In the genomic region with DNA sequence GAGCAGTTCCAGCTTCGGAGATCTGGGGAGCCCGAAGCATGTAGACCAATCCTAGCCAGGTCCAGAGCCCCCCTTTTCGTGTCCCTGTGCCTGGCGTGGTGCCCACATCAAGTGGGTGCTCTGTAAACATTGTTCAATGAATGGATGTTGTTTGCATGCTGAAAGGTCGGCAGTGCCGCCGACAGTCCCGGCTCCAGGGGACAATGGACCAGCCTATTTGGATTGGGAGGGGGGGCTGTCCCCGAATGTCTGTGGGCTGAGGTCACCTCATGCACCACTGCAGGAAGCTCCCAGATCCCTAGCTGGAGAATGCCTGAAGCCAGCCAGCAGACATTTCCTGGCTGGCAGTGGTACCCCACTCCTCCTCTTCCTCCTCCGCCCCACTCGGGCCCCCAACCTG, we compare ENCODE assay signal across 10 mouse cellular contexts. TPM values are rescaled to one million over a fixed set of nuclear protein-coding genes. Genes with fewer than 3 reads are reported as not detected.
A peak's percentile ranks its signal among the peaks of the same experiment; 100 is the strongest.
DNase-seq lines count a peak whose midpoint lies in the region; ATAC-seq and TF ChIP-seq lines count a peak whose summit lies in the region.
"Had no signal": no experiment of that assay in that cellular context is flagged by ENCODE, and none has a peak within 500 bp of the region (broad histone marks: within the 10 kb centered on the region; RNA-seq: fewer than 3 reads in every experiment).

No protein-coding gene starts in this region.

- H3K4me1 ChIP-seq in forebrain, embryonic 13.5 days, result peaks cover 18% of the 10 kb centered on the region
- H3K4me1 ChIP-seq in forebrain, embryonic 15.5 days, result peaks cover 12% of the 10 kb centered on the region
- H3K4me1 ChIP-seq in stomach, postnatal 0 days (replicated peaks; ENCODE audit: control insufficient read depth, insufficient read depth), result no peaks in the 10 kb centered on the region; the same call in 1 of the 2 replicates

- 0 out of 2 replicates have a peak overlapping the region, but pooled peaks have one; percentile 31 for H3K27ac ChIP-seq in forebrain, embryonic 13.5 days
- no peak overlapping the region for H3K27ac ChIP-seq in forebrain, embryonic 15.5 days (replicated peaks)
- 0 out of 2 replicates have a peak overlapping the region, but pooled peaks have one; percentile 13 for H3K27ac ChIP-seq in stomach, postnatal 0 days (replicated peaks)

- no peak for TF ChIP-seq EP300 in stomach, postnatal 0 days (optimal IDR thresholded peaks at IDR 0.05)

- H3K9me3 ChIP-seq in forebrain, embryonic 13.5 days (replicated peaks), result no peaks in the 10 kb centered on the region
- H3K9me3 ChIP-seq in forebrain, embryonic 15.5 days, result no peaks in the 10 kb centered on the region
- H3K9me3 ChIP-seq in stomach, postnatal 0 days (ENCODE audit: control insufficient read depth, low read length), result no peaks in the 10 kb centered on the region

- H3K27me3 ChIP-seq in forebrain, embryonic 13.5 days, result no peaks in the 10 kb centered on the region
- H3K27me3 ChIP-seq in forebrain, embryonic 15.5 days, result no peaks in the 10 kb centered on the region
- no peaks in the 10 kb centered on the region for H3K27me3 ChIP-seq in stomach, postnatal 0 days (ENCODE audit: control insufficient read depth, insufficient read depth, low read length)

- H3K4me3 ChIP-seq in forebrain, embryonic 13.5 days, result no peak overlapping the region
- H3K4me3 ChIP-seq in forebrain, embryonic 15.5 days, result no peak overlapping the region
- no peak overlapping the region for H3K4me3 ChIP-seq in stomach, postnatal 0 days (ENCODE audit: low read depth, low read length)
- H3K4me3 ChIP-seq: erythroblast, embryonic 14.5 days had no signal

- TF ChIP-seq CTCF in stomach, postnatal 0 days (IDR thresholded peaks at IDR 0.05; ENCODE audit: low read depth), result no peak

- peak; percentile 89 for DNase-seq in retina, postnatal 1 day
- DNase-seq in retina, embryonic 14.5 days (ENCODE audit: low spot score), result no peak
- peak; percentile 28 to 48 for DNase-seq in kidney, postnatal 4 days
- DNase-seq in stomach, postnatal 0 days (ENCODE audit: low spot score), result peak; percentile 69
- DNase-seq in B cell, adult 2 months, result no peak
- DNase-seq in cerebellum, postnatal 36 days, result no peak
- DNase-seq: adrenal gland, postnatal 10 days had no signal

- 0 out of 2 replicates have a peak, but pooled peaks have one; percentile 30 for ATAC-seq in forebrain, embryonic 13.5 days
- no peak for ATAC-seq in forebrain, embryonic 15.5 days (replicated peaks)
- peak; percentile 65 for ATAC-seq in stomach, postnatal 0 days (ENCODE audit: low FRiP score, low TSS enrichment)

- WGBS in forebrain, embryonic 13.5 days, result 43% methylated on average over 11 of the region's 11 CpGs
- WGBS in forebrain, embryonic 15.5 days, result 24% methylated on average over 11 of the region's 11 CpGs
- WGBS in stomach, postnatal 0 days, result 24% methylated on average over 11 of the region's 11 CpGs

- no peak overlapping the region for H3K9ac ChIP-seq in forebrain, embryonic 13.5 days
- no peak overlapping the region for H3K9ac ChIP-seq in forebrain, embryonic 15.5 days (replicated peaks)
- no peak overlapping the region for H3K9ac ChIP-seq in stomach, postnatal 0 days (ENCODE audit: low read length)

- 0 out of 2 replicates have a peak overlapping the region, but pooled peaks have one; percentile 19 for H3K4me2 ChIP-seq in forebrain, embryonic 13.5 days
- no peak overlapping the region for H3K4me2 ChIP-seq in forebrain, embryonic 15.5 days (replicated peaks)
- no peak overlapping the region for H3K4me2 ChIP-seq in stomach, postnatal 0 days (replicated peaks; ENCODE audit: low read depth)

- no peaks in the 10 kb centered on the region for H3K36me3 ChIP-seq in forebrain, embryonic 13.5 days (ENCODE audit: poor library complexity, severe bottlenecking)
- no peaks in the 10 kb centered on the region for H3K36me3 ChIP-seq in forebrain, embryonic 15.5 days
- H3K36me3 ChIP-seq in stomach, postnatal 0 days (ENCODE audit: control insufficient read depth, insufficient read depth, low read length), result no peaks in the 10 kb centered on the region

RNA-seq across cellular contexts. Expression of a gene that starts 22.9 kb away (rescaled TPM):
- not detected in 2 replicates for polyA plus RNA-seq in forebrain, embryonic 13.5 days (2015; fragmentation: Nextera tagmentation; extraction: Ambion mirVana)
- polyA plus RNA-seq in forebrain, embryonic 15.5 days (2015; fragmentation: Nextera tagmentation; extraction: Ambion mirVana), result not detected in 2 replicates
- polyA plus RNA-seq in stomach, postnatal 0 days (2015; fragmentation: Nextera tagmentation; extraction: Ambion mirVana), result 0.13 and 0.17 TPM in 2 replicates
- polyA plus RNA-seq: erythroblast, embryonic 14.5 days had no signal

Comparison
In these comparisons a context has a peak if more than half of its experiments do, and no peak if none do; other contexts are left out.
1. DNase-seq: peak in retina, postnatal 1 day (single experiment), kidney, postnatal 4 days (2 of 2) and stomach, postnatal 0 days (single experiment); none in retina, embryonic 14.5 days (single experiment), B cell, adult 2 months (0 of 2) and cerebellum, postnatal 36 days (0 of 2).